Mouse (Mus musculus): ENCODE results near the gene Ext2.

DNA sequence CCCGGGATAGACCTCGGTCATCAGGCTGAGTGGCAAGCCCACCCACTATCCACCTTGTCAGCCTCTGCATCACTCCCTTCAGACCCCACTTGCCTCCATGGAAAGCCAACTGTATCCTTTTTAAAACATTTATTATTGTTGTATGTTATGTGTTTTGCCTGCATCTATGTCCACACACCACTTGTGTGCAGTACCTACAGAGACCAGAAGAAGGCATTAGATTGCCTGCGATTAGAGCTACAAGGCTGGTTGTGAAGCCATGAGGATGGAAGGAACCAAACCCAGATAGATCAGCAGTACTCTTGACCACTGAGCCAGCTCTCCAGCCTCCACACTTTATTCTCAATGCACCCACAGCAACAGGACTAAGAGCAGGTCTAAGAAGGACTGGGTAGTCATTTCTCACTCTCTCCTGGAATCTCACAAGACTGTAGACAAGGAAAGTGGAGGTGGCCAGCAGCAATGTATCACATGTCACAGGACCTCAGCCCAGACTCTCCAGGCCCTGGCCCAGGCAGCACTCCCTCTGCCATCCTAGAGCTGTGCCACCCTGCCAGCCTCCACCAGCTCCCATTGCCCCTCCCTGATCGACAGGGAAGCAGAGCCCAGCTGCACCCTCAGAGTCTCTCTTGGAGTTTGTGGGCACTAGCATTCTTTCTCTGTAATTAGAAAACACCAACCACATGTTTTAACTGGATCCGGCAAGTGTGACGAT is 15.7 kb downstream of the Ext2 start:
- TF ChIP-seq CTCF (IDR thresholded peaks at IDR 0.05; ENCODE audit: control insufficient read depth, insufficient read depth, low read length) = no peak
- no peak for TF ChIP-seq POLR2A (IDR thresholded peaks at IDR 0.05; ENCODE audit: borderline replicate concordance, control insufficient read depth, low read depth, low read length)

Measured in bone marrow, adult 2 months (tissue).